Mouse (Mus musculus) brain, embryonic 14.5 days (tissue): Measurements from ENCODE around the gene Lrp2.

ENCODE experiments used
- CTCF ChIP-seq: fragments of 200-500 bp; IDR thresholded peaks from 2 replicates; pipeline ENCODE4 v1.5.1; 2012; ENCODE audit warnings: inconsistent platforms, mild to moderate bottlenecking, moderate library complexity, borderline replicate concordance; ENCODE audit not compliant: insufficient read depth, insufficient read length; ENCODE audit errors: extremely low read depth
- POLR2A ChIP-seq: fragments of 200-500 bp; IDR thresholded peaks from 2 replicates; pipeline ENCODE4 v1.6.1; 2012; ENCODE audit warnings: mild to moderate bottlenecking, inconsistent platforms, borderline replicate concordance; ENCODE audit not compliant: poor library complexity, insufficient read depth, insufficient read length, severe bottlenecking; ENCODE audit errors: extremely low read depth

DNA sequence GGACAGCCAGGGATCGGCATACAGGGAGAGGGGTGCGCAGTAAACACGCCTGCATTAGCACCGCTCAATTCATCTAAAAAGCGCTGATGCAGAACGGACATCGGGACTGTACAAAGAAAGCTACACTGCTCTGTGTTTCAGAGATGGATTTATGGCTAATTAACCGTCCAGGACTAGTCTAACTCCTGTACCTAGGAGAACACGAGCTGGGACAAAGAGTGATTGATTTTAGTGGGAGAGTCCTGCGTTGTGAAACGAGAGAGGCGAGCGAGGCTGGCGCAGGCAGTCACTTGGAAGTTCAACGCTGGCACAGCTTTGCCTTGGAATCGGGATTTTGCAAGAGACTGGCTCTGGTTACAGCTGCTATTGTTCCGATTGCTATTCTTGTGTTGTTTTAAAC, 43.4 kb upstream of the Lrp2 start:
- TF ChIP-seq CTCF (no peak), POLR2A (no peak)
